Mouse (Mus musculus) embryonic fibroblast, embryonic 13.5 days (primary cell): ENCODE measurements around the gene Fam53b. TPM values are rescaled to one million over a fixed set of nuclear protein-coding genes. Genes with fewer than 3 reads are reported as not detected.

Experiments used
- H3K27ac ChIP-seq: 2 replicates; pipeline ENCODE4 v1.5.1; 2012; ENCODE audit warnings: low read length, control low read depth, inconsistent platforms; ENCODE audit not compliant: insufficient read depth
- H3K4me1 ChIP-seq: 2 replicates; pipeline ENCODE4 v1.6.1; 2011; ENCODE audit warnings: low read length; ENCODE audit not compliant: control insufficient read depth, insufficient read depth
- H3K4me3 ChIP-seq: 2 replicates; pipeline ENCODE4 v1.5.1; 2011; ENCODE audit warnings: mild to moderate bottlenecking, control low read depth, low read length; ENCODE audit not compliant: insufficient read depth
- CTCF ChIP-seq: IDR thresholded peaks from 2 replicates; pipeline ENCODE4 v1.5.1; 2011; ENCODE audit warnings: mild to moderate bottlenecking, control low read depth, low read length, moderate library complexity, borderline replicate concordance; ENCODE audit not compliant: insufficient read depth
- POLR2A ChIP-seq: IDR thresholded peaks from 2 replicates; pipeline ENCODE4 v1.6.1; 2011; ENCODE audit warnings: low read depth, mild to moderate bottlenecking, control low read depth, low read length, moderate library complexity
- polyA plus RNA-seq: library from polyadenylated mRNA; stranded (reverse); fragments of >200 nt; gene quantifications from 2 replicates; pipeline ENCODE4 v1.2.4, GENCODE M21; 2011; ENCODE audit warnings: low read depth; ENCODE audit not compliant: missing spikeins, insufficient read length

The Fam53b gene
- polyA plus RNA-seq, 1 experiment: 12.5 TPM

DNA sequence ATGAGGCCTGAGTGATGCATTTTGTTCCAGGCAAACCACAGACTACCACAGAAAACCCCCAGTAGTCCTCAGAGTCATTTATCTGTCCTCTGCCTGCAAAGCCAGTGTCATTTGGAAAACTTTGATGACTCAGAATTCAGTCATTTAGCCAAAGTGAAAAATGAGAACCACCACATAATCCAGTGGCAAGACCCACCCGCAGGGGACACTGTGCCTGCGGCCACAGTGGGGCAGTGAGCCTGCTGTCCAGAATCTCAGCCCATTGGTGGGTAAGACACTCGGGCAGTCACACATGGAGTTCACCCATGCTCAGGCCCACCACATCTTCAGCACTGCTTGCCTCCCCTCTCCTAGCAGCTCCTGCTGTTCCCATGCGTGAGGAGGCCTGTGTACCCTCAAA lies 94.1 kb downstream of the Fam53b start:
- H3K4me1 ChIP-seq: no peaks in the 10 kb centered on the region
- no peak overlapping the region for H3K4me3 ChIP-seq
- no peak for TF ChIP-seq POLR2A
- TF ChIP-seq CTCF: no peak
- no peak overlapping the region; the same call in 1 of the 2 replicates for H3K27ac ChIP-seq

DNA sequence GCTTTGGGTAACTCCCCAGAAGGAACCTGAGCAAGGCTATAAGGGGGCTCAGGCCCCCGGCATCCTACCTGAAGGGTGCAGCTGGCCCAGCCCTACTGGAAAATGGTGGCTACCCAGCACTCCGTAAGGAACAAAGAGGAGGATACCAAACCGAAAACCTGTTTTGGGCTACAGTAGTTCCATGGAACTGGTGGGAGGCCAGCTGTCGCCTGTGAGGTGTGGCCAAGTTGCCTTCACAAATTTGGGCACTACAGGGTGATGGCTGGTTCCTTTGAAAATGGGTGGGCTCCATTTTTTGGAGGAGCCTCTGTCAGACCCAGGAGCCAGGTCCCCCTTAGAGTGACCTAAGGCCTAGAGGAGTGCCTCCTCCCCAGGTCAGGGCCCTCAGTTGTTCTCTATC lies 98.4 kb downstream of the Fam53b start:
- no peak for TF ChIP-seq CTCF
- TF ChIP-seq POLR2A: no peak
- H3K27ac ChIP-seq: no peak overlapping the region; the same call in 1 of the 2 replicates
- no peaks in the 10 kb centered on the region for H3K4me1 ChIP-seq
- no peak overlapping the region for H3K4me3 ChIP-seq

DNA sequence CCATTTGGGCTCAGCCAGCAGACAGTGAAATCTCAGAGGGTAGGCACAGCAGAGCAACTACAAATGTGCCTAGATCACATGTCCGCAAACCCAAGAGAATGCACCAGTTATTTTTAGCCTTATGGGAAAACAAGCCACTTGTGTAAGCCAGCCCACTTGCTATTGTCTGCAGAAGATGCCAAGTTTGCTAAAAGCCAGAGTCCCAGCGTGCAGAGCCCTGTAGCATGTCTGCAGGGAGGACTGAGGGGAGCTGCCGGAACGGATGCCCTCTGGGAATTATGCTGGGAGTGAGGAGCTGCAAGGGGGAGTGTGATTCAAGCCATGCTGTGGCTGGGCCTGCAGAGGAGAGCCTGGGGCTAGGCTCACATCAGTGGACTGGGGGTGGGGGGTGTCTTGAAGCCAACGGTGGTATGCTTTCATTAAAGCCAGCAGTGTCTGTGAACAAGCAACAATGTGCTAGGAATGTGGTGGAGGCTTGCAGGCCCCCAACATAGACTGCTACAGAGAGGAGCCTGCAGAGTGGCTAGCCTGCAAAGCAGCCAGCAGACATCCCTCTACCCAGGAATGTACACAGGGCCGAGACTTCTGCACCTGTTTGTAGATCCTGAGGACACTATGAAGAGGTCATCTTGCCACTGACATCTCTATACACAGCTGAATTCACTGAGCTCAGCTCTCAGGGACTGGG lies 99.3 kb downstream of the Fam53b start:
- Histone ChIP-seq H3K27ac (peak overlapping the region; percentile 75), H3K4me1 (no peaks in the 10 kb centered on the region), H3K4me3 (no peak overlapping the region)
- TF ChIP-seq POLR2A: peak; percentile 23; the same call in 1 of the 2 replicates
- no peak for TF ChIP-seq CTCF

DNA sequence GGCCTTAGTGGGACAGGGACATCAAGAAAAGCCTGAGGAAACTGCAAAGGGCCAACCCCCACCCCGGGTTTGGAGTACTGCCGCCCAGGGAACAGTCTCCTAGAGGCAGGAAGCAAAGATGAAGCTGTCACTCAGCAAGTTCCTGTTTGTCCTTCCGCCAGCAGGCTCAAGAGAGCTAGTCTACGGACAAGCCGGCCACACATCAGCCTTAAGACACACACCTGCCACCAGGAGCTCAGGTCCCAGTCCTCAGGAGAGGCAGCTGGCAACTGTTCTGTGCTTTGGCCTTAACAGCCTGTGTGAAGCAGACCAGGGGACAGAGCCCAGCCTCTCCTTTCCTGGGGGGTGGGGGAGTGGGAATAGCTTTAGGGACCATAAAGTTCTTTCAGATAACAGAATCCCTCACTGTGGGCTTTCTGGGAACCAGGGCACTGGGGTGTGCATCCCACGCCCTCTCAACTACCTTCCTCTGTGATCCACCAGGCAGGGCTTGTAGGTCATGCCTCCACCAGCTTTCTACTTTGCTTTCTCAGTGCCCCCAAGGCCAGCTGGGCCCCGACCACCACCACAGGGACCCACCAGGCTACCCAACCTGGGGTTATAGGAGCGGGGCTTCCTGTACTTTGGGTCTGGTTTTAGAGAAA lies 100.1 kb downstream of the Fam53b start:
- H3K4me1 ChIP-seq: no peaks in the 10 kb centered on the region
- peak overlapping the region; percentile 75 for H3K27ac ChIP-seq
- no peak for TF ChIP-seq POLR2A
- no peak for TF ChIP-seq CTCF
- H3K4me3 ChIP-seq: no peak overlapping the region

DNA sequence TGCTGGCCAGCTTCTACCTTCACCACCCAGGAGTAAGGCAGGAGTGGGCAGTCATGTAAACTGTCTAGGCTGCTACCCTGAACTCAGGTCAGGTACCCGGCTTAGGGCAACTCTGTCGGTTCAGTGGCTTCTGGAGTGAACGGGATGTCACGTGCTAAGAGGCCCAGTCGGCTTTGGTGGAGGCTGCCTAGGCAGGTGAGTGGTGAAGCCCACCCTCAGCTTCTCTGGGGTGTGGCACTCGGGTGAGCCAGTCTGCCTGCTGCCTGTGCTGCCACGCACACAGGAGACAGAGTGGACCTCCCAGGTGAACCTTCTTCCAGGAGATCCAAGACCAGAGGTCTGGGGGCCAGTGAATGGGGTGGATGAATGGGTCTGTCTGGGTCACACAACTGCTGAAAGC lies 100.7 kb downstream of the Fam53b start:
- Histone ChIP-seq H3K4me3 (no peak overlapping the region), H3K27ac (no peak overlapping the region), H3K4me1 (no peaks in the 10 kb centered on the region)
- TF ChIP-seq CTCF (no peak), POLR2A (no peak)

DNA sequence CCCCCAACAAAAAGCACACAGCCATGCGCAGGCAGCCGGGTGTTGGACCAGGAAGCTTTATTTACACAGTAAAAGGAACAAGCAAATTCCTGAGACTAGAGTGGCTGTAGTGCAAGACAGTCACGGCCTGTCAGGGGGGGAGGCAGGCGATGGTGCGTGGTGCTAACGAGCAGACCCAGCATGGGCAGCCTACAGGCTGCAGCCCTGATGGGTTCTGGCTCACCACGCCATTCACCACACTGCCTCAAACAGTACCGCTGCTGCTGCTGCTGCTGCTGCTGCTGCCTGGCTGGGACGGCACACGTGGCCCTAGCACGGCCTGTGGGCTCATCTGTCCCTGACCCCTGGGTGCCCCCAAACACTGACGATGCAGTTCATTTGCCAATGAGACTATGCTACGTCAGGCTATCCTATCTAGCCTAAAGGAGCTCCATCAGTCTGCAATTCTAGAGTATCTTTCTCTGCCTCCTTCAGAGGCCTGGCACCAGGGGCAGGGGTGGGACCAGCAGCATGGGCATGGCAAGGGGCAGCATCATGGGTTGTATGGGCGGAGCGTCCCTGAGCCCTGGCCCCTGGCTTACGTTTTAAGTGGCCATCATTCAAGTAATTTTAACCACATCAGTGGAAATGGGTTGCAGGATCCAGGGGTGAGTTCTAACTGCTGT lies 101.5 kb downstream of the Fam53b start:
- TF ChIP-seq CTCF (no peak), POLR2A (no peak)
- H3K4me3 ChIP-seq: no peak overlapping the region
- H3K27ac ChIP-seq: no peak overlapping the region
- no peaks in the 10 kb centered on the region for H3K4me1 ChIP-seq

DNA sequence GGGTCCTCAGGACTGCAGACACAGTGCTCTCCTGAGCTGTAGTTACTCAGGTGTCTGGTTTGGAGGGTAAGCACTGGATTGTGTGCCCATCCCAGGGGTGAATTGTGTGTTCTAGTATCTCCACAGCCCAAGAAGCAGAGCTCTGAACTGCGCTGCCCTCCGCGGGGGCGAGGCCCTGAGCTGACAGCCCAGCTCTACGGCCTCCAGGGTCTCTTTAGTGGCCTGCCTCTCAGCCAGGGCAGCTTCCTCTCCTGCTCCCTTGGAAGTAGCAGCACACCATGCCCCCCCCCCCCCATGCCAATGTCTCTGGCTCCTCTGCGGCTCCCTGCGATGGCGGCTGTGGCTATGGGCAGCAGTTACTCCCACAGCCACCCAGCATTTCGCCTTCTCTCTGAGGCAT lies 102.1 kb downstream of the Fam53b start:
- TF ChIP-seq POLR2A (no peak), CTCF (no peak)
- no peak overlapping the region for H3K27ac ChIP-seq
- H3K4me1 ChIP-seq: no peaks in the 10 kb centered on the region
- H3K4me3 ChIP-seq: no peak overlapping the region

DNA sequence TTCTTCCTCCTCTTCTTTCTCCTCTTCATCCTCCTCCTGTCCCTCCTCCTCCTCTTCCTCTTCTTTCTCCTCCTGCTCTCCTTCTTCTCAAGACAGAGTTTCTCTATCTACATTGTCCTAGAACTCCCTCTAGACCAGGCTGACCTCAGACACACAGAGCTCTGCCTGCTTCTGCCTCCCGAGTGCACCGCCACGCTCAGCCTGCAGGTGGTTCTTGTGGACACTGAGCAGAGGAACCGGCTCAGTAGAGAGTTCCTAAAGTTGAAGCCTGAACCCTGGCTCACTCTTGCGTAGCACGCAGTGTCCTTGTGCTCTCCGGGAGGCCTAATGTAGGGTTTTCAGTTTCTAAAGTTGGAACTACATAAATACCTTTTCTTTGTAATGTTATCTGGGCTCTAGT lies 108.6 kb downstream of the Fam53b start:
- TF ChIP-seq POLR2A (no peak), CTCF (peak; percentile 18; the same call in 1 of the 2 replicates)
- Histone ChIP-seq H3K27ac (no peak overlapping the region), H3K4me3 (no peak overlapping the region)

DNA sequence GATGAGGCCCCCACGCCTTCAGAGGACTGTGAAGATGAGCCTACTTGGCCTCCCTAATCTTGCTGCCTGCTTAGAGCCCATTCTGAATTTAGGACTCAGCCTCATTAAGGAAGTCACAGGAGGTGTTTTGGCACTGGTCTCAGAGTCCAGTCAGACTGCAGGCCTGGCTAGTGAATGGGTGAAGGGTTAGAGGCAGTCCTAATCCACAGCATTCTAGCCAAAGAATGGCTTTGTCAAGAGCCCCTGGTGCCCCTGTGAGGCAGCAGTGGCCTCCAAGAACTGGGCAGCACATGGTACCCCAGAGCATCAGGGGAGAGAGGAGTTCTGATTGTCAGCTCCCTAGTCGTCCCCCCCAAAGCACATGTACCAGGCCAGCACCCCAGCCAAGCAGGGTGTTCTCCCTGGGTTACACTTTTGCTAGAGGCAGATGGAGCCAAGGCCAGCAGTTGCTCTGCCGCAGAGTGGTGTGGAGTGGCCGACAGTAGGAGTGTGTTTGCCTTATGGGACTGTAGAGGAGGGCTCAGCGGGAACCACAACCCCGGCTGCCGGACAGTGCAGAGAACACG lies 109.3 kb downstream of the Fam53b start:
- no peak overlapping the region for H3K27ac ChIP-seq
- no peak for TF ChIP-seq CTCF
- TF ChIP-seq POLR2A: no peak
- H3K4me1 ChIP-seq: no peaks in the 10 kb centered on the region
- H3K4me3 ChIP-seq: no peak overlapping the region

More for the DNA sequence above, 108.6 kb downstream of the Fam53b start:
- H3K4me1 ChIP-seq: no peaks in the 10 kb centered on the region
